Mouse (Mus musculus): Measurements from ENCODE around the gene Retsat.

- TF ChIP-seq CTCF (IDR thresholded peaks at IDR 0.05; ENCODE audit: low read depth) (no peak), EP300 (IDR thresholded peaks at IDR 0.05; ENCODE audit: low read depth) (no peak)
Observed at GRCm38 (mm10) chr6:72553079-72553412, 45.2 kb upstream of the Retsat start.
